Mouse (Mus musculus) adrenal gland, postnatal 10 days (tissue): ENCODE results near the gene Acot8. TPM values are rescaled to one million over a fixed set of nuclear protein-coding genes. Genes with fewer than 3 reads are reported as not detected.
A peak's percentile ranks its signal among the peaks of the same experiment; 100 is the strongest.

Source experiments
- DNase-seq: peaks from one replicate; pipeline ENCODE4 v3.0.0; 2021; ENCODE audit warnings: mixed read lengths
- long read RNA-seq, 2 experiments: library from polyadenylated mRNA; stranded (forward); transcript quantifications; one replicate each; pipeline ENCODE4 v2.0.0; 2021
- total RNA-seq, 2 experiments: library from RNA; stranded (reverse); gene quantifications; 2 replicates each; pipeline ENCODE4 v1.2.3; 2021

Acot8 gene
- 10 to 100 TPM; 28.6 to 33.9 TPM for total RNA-seq
- long read RNA-seq, experiment 1, transcript Acot8-202 (6 exons, 1,152 nt): major isoform, 25 of 50 reads
- long read RNA-seq, experiment 1, partial matches to known transcripts: 2 of 50 reads
- long read RNA-seq, experiment 1, other reads (novel, unspliced or antisense): 19 of 50 reads
- long read RNA-seq, experiment 2, transcript Acot8-202 (6 exons, 1,152 nt): major isoform, 31 of 51 reads
- long read RNA-seq, experiment 2, partial matches to known transcripts: 9 of 51 reads
- long read RNA-seq, experiment 2, other reads (novel, unspliced or antisense): 8 of 51 reads

GRCm38 (mm10) chr2:164804533-164805331 lies at the start of gene Acot8, which contains the start of gene Zswim3:
Gene Acot8 (minus strand): TSS chr2:164804882.
Gene Zswim3 (plus strand): TSS chr2:164805098.
- DNase-seq: peak; percentile 98

GRCm38 (mm10) chr2:164850061-164850460 lies 45.4 kb upstream of the Acot8 start:
- no peak for DNase-seq

DNA sequence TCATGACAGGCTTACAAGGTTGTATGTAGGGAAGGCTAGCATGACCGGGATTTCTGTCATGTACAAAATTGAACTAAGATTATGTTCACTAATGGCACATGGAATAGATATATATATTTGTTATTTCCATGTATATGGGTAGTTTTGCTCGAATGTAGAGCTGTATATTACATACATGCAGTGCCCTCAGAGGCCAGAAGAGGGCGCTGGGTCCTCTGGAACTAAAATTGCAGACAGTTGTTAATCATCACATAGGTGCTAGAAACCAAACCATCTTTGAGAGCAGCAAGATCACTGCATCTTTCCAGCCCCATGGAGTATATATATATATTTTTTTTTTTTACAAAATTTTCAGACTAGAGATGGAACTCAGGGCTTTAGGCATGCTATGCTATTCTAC lies 41.1 kb upstream of the Acot8 start:
- no peak for DNase-seq

- no peak for DNase-seq
Measured at GRCm38 (mm10) chr2:164835164-164835563, 30.5 kb upstream of the Acot8 start.

- DNase-seq: peak; percentile 23
Measured at GRCm38 (mm10) chr2:164834531-164834930, 29.8 kb upstream of the Acot8 start.

DNA sequence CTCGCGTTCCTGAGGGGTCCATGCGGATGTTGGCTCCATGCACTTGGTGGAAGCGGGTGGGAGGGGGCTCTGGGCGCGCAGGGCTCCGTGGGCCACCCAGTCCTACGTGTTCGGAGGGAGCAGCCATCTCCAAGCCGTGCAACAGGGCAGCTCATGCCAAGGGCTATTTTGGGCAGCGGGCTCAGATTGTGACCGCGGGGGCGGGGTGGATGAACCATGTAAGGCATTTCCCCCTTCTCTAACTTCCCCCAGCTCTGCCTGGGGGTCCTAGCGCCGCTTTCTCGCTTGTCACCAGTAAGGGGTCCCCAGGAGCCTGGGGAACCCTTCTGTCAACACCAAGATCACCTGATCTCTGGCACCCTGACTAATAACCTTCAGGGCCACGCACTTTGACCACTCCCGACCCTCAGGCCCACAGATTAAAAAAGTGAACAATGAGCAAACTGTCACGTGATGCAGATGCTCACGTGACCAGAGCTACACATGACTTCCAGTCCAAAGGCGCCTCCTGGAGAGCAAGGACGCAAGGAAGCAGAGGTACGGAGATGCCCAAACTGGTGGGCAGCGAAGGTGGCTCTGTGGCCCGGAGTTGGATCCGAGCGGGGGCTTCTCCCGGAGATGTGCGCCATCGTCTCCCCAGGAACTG lies 28.8 kb upstream of the Acot8 start, which contains the start of gene Neurl2:
Gene Neurl2 (minus strand): TSS at position 143 of the 646 bp plus-strand sequence.
- DNase-seq: peak; percentile 92

DNA sequence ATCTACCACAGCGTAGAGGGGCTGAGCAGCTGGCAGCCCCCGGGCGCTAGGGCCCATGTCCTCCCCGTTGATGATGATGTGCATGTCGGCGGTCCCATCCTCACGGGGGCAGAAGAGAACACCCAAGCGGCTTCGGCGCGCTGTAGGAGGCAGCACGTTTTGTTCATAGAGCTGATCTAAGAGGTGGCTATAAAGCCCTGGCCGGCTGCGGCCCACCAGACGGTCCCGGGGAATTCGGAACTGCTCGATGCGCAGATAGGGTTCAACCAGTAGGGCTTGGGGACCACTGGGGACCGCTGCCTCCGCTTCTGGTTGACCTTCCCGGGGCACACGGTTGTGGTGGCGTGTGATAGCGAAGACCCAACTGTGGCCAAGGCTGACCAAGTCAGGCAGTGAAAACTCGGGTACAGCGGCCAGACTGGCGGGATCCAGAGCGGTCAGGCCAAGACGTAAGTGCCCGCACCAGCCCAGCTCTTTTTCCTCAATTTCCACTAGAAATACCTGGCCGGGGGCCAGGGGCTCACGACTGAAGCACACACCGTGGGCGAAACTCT lies 28.1 kb upstream of the Acot8 start, which contains the start of gene Ctsa:
Gene Ctsa (plus strand): TSS at position 126 of the 554 bp plus-strand sequence.
- peak; percentile 85 for DNase-seq

DNA sequence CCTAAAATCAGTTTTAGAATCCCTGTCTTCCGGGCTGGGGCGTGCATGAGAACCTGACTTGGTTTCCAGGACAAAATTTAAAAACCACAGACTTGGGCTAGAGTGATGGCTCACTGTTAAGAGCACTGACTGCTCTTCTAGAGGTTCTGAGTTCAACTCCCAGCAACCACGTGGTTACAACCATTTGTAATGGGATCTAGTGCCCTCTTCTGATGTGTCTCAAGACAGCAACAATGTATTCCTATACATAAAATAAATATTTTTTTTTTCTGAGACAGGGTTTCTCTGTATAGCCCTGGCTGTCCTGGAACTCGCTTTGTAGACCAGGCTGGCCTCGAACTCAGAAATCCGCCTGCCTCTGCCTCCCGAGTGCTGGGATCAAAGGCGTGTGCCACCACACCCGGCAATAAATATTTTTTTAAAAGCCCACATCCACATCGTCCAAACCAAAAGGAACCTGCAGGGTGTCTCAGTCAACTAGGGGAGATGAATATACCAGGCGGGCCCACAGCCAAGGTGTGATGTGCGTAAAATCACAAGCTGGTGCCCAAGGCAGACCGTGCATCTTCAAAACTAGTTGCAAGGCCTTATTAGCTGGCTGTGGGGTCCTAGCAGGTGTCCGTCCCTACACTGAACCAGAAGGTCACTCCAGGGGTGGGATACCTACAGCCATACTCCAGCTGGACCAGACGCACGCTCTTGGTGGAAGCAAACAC lies 27.5 kb upstream of the Acot8 start:
- no peak for DNase-seq

DNA sequence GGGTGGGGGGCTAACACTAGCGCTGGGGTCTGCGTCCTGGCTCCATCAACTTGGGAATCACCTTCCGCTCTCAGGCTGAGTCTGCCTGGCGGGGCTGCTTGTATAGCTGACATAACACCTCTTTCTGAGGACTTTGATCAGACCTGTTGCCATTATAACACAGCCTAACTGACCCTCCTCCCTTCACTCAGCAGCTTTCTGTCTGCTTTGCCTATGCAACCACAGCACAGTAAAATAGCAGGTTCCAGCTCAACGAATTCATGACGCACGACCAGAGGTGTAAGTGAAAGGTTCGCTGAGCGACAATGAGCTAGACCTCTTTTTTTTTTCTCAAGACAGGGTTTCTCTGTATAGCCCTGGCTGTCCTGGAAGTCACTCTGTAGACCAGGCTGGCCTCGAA lies 26.3 kb upstream of the Acot8 start:
- DNase-seq: no peak

- no peak for DNase-seq
Measured at GRCm38 (mm10) chr2:164829090-164829489, 24.4 kb upstream of the Acot8 start.

DNA sequence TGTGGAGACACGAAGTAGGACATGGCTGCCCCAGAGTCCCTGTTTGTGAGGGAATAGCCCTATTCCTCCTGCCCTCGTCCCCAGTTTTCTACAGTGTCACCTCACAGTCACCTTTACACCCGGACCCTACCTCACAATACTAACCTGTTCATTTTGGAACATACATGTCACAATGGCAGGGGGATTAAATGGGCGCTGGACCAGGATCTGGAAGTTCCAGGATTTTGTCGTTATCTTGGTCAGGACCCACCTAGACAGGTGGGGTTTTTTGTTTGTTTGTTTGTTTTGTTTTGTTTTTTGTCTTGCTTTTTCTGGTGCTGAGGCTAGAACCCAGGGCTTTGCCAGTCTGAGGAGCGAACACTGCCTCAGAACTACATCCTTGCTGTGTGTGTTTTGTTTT lies 23.8 kb upstream of the Acot8 start, which contains the start of gene Spata25:
Gene Spata25 (minus strand): TSS at position 101 of the 400 bp plus-strand sequence.
- no peak for DNase-seq

DNA sequence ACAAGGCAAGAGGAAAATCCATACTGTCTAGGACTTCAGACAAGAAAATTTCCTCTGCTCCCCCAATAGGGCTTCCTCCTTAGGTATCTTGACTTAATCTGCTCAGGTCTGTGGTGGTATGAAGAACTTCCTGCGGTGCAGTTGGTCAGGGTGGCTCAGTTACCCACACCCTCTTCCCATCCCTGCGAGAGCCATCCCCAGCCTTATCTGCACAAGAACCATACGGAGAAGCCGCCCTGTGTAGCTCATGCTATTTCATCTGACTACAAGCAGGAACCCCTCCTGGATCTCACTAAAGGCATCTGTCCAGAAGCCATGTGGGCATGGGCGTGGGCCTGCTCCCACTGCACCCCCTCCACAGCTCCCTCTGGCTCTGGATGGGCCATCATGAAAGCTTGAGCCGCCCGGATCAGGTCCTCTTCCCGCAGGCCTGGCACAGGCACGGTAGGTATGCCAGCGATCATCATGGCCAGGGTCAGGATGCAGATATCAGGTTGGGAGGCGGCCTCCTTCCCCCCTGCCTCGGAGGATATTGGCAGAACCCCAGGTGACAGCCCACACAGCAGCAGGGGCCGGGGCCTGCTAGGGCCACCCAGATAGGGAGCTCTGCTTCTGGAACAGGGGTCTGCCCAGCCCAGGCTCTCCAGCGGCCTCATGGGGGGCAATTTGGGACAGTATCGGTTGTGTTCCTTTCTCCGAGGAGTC lies 22.6 kb upstream of the Acot8 start:
- no peak for DNase-seq

- DNase-seq: no peak
Measured at GRCm38 (mm10) chr2:164825521-164825920, 20.8 kb upstream of the Acot8 start.

DNA sequence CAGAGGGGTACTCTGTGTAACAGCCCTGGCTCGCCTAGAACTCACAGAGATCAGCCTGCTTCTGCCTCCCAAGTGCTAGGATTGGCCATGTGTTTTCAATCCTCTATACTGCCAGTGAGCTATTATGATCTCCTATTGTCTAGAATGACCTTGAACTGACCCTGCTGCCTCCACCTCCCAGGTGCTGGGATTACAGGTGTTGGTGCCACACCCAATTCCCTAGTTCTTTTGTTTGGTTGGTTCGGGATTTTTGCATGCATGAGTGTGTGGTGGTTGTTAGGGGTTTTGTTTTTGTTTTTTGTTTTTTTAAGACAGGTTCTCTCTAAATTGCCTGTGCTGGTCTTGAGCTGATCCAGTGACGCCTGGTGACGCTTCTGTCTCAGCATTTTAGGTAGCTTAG lies 19.3 kb upstream of the Acot8 start:
- no peak for DNase-seq

- DNase-seq: peak; percentile 43
Measured at GRCm38 (mm10) chr2:164823181-164823585, 18.5 kb upstream of the Acot8 start.

DNA sequence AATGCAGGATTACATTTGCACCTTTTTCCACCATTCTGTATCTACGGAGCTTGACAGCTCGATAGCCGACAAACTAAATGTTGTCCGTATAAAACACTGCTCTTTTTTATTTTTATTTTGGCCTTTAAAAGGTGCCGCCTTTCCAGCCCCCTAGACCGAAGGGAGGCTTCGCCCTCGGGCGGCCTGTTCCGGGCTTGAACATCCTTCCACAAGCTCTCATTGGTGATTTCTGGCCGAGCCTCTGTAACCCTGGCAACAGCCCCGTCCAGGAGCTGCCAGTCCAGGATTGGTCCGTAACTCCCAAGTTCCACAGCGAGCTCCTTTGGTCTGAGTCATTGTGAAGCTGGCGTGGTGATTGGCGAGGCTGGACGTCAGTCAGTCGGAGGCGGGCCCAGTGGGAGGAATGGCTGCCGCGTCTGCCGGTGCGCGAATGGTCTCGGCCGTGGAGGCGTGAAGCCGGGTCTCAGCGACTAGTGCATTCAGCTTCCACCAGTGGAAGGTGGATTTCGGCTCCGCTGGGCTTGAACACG lies 18.0 kb upstream of the Acot8 start, which contains the start of gene Zswim1:
Gene Zswim1 (plus strand): TSS at position 51 of the 530 bp plus-strand sequence.
- peak; percentile 100 for DNase-seq

- no peak for DNase-seq
Measured at GRCm38 (mm10) chr2:164821060-164821459, 16.4 kb upstream of the Acot8 start.

DNA sequence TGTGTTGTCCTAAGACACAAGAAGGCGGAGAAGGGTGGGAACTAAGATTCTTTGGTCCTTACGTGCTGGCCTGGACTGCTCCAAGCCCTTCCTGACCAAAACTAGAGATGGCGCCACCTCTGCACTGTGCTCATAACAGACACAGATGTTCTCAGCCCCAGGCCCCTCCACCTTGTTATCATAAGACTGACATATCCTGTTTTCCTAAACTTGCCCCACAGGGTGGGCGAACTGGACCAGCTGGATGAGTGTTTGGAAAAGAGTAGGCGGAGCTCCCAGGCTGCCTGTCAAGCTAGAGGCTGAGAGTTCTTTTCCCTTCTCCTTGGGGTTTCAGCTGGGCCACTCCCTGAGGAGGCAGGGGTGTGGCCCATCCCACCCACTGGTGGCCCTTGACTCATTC lies 13.0 kb upstream of the Acot8 start:
- DNase-seq: no peak

- DNase-seq: no peak
Measured at GRCm38 (mm10) chr2:164817206-164817605, 12.5 kb upstream of the Acot8 start.

GRCm38 (mm10) chr2:164815821-164816220 lies 11.1 kb upstream of the Acot8 start:
- DNase-seq: no peak

GRCm38 (mm10) chr2:164815348-164815747 lies 10.7 kb upstream of the Acot8 start:
- DNase-seq: no peak
